Mouse (Mus musculus): ENCODE measurements around the gene Pde4c. TPM values are rescaled to one million over a fixed set of nuclear protein-coding genes. Genes with fewer than 3 reads are reported as not detected.
A peak's percentile ranks its signal among the peaks of the same experiment; 100 is the strongest.

The Pde4c gene
- total RNA-seq (2018; cell fraction: chromatin; rRNA removed) = not detected
- under 1 TPM in 1 of 26 experiments, not detected in 25; 0.04 TPM for total RNA-seq (2018; cell fraction: cytosol; rRNA removed)
- under 1 TPM in 1 of 26 experiments, not detected in 25; 0.51 TPM for total RNA-seq (2018; cell fraction: nucleus; rRNA removed)
- polyA plus RNA-seq (2018) = not detected in 3 replicates

DNA sequence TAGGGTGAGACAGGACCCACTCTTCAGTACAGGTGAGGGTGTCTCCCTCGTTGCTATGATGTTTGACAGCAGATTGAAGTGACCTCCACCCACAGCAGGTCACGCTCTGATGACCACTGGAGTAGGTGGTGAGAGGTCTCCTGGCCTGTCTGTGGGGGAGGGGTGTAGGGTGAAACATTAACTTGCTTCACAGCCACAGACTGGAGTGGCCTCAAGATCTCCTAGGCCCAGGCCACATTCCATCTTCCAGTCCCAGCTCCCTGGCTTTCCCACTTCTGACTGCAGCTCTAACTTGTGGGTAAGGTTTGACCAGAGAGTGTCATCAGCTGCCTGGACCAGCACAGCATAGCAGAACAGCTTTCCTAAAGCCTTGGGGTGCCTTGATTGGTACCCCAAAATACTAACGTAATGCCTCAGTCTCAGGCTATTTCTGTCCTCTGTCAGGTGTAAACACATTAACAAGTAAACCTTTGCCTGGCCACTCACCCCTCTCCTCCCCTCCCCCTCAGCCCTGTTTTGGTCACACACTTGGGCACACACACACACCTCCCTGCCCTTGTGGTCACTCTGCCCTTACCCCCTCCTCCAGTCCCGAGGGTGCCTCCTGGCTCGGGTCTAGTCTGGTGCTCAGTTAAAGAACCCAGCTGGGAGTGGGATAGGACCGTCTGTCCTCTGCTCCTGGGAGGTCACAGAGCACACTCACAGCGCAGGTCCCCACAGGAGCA, at the start of gene Pde4c:
Gene Pde4c (plus strand): TSS at position 235 of the 725 bp plus-strand sequence.
- WGBS (ENCODE audit: missing documents) = 92% methylated on average over 6 of the region's 7 CpGs
- H3K79me2 ChIP-seq (ENCODE audit: inconsistent target) = no peaks in the 10 kb centered on the region
- H3K36me3 ChIP-seq (ENCODE audit: inconsistent target) = no peaks in the 10 kb centered on the region
- no peak within 1 kb of the TSS for H3K27ac ChIP-seq
- no peak within 1 kb of the TSS for H3K4me3 ChIP-seq (ENCODE audit: inconsistent target)

DNA sequence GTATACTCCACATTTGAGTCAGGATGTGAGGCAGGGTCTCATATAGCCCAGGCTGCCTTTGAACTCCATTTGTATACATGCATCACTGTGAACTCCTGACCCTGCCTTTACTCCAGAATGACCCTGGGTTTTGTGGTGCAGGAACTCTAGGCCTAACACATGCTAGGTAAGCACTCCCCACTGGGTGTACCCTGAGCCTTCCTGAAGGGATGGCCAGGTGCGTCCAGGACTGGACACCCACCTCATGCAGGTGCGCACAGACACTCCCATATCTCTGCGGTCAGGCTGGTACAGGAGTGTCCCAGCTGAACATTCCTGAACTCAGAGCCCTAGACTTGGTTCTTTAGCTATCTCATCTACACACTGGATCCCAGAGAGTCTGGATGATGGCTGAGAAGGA, 49.4 kb upstream of the Pde4c start:
- peak overlapping the region; percentile 45 for H3K4me3 ChIP-seq (ENCODE audit: inconsistent target)
- WGBS (ENCODE audit: missing documents) = 83% methylated on average over 3 of the region's 3 CpGs
- peaks cover 27% of the 10 kb centered on the region for H3K79me2 ChIP-seq (ENCODE audit: inconsistent target)
- no peaks in the 10 kb centered on the region for H3K36me3 ChIP-seq (ENCODE audit: inconsistent target)
- peak overlapping the region; percentile 85 for H3K27ac ChIP-seq

DNA sequence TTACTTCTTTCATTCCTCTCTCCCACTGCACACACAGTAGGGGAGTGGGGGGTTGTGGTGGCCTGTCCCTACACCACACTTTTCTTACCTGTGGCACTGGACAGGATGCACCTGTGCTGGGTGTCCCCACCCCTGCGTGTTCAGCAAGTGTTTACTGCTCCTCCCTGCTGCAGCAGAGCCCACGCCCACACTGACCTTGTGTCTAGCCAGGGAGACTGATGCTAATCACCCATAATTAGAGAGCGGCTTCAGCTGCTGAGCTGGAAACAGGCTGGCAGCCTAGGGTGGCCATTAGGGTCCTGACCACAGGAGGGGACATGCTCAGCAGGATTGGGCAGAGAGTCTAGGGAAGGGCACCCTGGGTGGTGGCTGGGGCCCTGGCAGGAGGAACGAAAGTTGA, 48.8 kb upstream of the Pde4c start:
- WGBS (ENCODE audit: missing documents) = 59% methylated on average over 4 of the region's 4 CpGs

DNA sequence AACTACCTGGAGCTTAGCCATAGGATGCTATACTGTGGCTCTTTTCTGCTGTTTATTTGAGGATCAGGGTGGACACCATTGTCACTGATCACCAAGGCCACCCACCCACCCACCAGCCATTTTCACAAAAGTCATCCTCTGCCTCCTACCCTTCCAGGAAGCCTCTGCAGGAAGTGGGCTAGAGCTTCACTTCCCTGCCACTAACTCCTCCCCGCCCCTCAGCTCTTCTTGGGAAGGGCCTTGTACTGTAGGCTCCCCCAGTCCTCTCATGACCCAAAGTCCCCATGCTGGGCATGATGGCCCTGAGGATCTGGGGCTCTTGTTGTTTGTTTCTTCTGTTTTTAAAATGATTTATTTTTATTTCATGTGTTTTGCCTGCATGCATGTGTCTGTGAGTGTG, 48.2 kb upstream of the Pde4c start:
- Histone ChIP-seq H3K36me3 (ENCODE audit: inconsistent target) (no peaks in the 10 kb centered on the region), H3K27ac (peak overlapping the region; percentile 85), H3K4me3 (ENCODE audit: inconsistent target) (no peak overlapping the region), H3K79me2 (ENCODE audit: inconsistent target) (peaks cover 27% of the 10 kb centered on the region)
- 43% methylated on average over 1 of the region's 1 CpGs for WGBS (ENCODE audit: missing documents)

More for the DNA sequence above, 48.8 kb upstream of the Pde4c start:
- Histone ChIP-seq H3K36me3 (ENCODE audit: inconsistent target) (no peaks in the 10 kb centered on the region), H3K4me3 (ENCODE audit: inconsistent target) (no peak overlapping the region), H3K79me2 (ENCODE audit: inconsistent target) (peaks cover 27% of the 10 kb centered on the region), H3K27ac (peak overlapping the region; percentile 85)

DNA sequence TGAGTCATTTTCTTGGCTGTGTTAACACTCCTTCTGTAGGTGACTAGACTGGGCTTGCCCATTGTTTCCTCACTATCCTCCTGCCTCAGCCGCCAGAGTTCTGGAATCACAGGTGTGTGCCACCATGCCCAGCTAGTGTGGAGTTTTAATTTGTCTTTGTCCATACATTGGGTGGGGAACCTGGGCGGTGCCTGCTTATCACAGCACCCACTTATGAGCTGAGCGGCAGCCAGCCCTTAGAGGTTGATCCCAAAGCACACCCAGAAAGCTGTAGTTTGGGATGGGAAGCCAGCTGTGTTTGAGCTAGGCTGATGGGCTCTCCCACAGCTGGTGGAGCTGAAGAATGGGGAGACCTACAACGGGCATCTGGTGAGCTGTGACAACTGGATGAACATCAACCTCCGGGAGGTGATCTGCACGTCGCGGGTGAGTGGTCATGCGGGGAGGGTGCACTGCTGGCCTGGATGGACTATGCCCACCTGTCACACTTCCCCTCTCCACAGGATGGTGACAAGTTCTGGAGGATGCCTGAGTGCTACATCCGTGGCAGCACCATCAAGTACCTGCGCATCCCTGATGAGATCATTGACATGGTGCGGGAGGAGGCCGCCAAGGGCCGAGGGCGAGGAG, 46.0 kb upstream of the Pde4c start:
- H3K27ac ChIP-seq = no peak overlapping the region
- peaks cover 27% of the 10 kb centered on the region for H3K79me2 ChIP-seq (ENCODE audit: inconsistent target)
- H3K4me3 ChIP-seq (ENCODE audit: inconsistent target) = no peak overlapping the region
- no peaks in the 10 kb centered on the region for H3K36me3 ChIP-seq (ENCODE audit: inconsistent target)
- 96% methylated on average over 15 of the region's 15 CpGs for WGBS (ENCODE audit: missing documents)

DNA sequence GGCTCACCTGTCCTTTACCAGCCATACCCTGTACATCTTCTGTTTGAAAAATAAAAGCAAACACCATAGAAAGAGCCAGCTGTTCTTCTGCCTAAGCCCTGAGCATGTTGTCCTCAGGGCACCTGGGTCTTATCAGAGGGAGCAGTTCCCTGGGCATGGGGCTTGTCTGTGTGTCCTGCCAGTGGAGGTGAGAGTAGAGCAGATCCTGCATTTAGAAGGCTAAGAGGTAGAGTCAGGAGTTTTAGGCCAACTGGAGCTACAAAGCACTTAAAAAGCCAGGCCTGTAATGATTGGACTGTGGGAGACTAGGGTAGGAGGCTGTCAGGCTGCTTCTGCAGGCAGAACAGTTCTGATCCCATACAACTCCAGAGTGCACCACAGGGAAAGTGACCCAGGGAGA, 44.8 kb upstream of the Pde4c start:
- Histone ChIP-seq H3K4me3 (ENCODE audit: inconsistent target) (no peak overlapping the region), H3K36me3 (ENCODE audit: inconsistent target) (no peaks in the 10 kb centered on the region), H3K79me2 (ENCODE audit: inconsistent target) (peaks cover 27% of the 10 kb centered on the region), H3K27ac (no peak overlapping the region)

DNA sequence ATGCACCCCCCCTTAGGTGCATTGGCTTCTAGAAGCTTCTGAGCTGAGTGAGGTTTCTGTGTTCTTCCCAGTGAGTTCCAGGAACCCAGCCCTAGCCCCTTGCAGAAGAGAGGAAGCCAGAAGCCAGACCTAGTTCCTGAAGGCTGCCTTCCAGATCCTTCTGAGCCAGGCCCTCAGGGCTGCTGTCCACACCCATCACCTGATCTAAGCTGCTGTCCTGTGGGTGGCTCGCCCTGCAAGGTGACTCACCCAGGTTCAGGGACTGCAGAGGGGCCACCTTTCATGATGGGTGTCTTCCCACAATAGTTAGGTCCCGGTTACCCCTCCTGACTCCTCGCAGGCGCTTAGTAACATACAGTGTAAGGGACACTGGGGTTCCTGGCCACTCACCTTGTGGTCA, 44.1 kb upstream of the Pde4c start:
- no peaks in the 10 kb centered on the region for H3K36me3 ChIP-seq (ENCODE audit: inconsistent target)
- peaks cover 22% of the 10 kb centered on the region for H3K79me2 ChIP-seq (ENCODE audit: inconsistent target)
- WGBS (ENCODE audit: missing documents) = 90% methylated on average over 4 of the region's 4 CpGs
- no peak overlapping the region for H3K27ac ChIP-seq
- no peak overlapping the region for H3K4me3 ChIP-seq (ENCODE audit: inconsistent target)

DNA sequence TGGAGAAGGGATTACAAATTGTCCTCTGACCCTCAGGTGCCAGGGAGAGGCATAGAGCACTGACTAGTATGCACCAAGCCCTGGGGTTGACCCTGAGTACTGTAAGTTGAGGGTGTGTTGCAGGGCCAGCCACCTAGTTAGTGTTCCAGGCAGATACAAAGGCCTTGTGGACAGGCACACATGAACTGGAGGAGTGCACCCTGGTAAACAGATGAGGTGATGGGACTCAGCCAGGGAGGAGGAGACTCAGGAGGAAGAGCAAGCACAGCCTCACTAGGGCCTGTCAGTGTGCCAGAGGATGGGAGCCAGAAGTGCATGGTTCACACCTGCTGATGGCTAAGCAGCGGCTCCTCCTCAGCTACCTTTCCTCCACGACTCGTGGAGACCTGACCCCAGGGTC, 43.5 kb upstream of the Pde4c start:
- H3K27ac ChIP-seq = no peak overlapping the region
- H3K36me3 ChIP-seq (ENCODE audit: inconsistent target) = no peaks in the 10 kb centered on the region
- no peak overlapping the region for H3K4me3 ChIP-seq (ENCODE audit: inconsistent target)
- H3K79me2 ChIP-seq (ENCODE audit: inconsistent target) = peaks cover 16% of the 10 kb centered on the region
- WGBS (ENCODE audit: missing documents) = 88% methylated on average over 3 of the region's 3 CpGs

DNA sequence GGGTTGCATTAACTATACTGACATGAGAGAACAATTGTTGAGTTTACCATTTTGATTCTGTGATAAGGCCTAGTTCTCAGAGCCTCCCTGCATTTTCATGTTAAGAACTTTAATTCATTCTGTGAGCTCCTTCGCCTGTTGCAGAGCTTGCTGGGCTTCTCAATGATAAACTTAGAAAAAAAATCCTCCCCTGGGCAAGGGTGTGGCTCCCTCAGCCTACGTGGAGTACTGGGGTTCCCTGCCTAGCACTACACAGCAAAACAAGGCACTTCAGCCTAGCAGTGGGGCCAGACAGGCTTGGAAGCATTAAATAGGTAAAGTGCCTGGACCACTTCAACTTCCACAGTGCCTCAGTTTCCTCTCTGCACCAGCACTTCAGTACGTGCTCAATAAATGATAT, 42.1 kb upstream of the Pde4c start:
- H3K4me3 ChIP-seq (ENCODE audit: inconsistent target) = no peak overlapping the region
- WGBS (ENCODE audit: missing documents) = 91% methylated on average over 3 of the region's 3 CpGs
- H3K27ac ChIP-seq = no peak overlapping the region
- no peaks in the 10 kb centered on the region for H3K36me3 ChIP-seq (ENCODE audit: inconsistent target)
- H3K79me2 ChIP-seq (ENCODE audit: inconsistent target) = peaks cover 2% of the 10 kb centered on the region; the same call in 1 of the 2 replicates

DNA sequence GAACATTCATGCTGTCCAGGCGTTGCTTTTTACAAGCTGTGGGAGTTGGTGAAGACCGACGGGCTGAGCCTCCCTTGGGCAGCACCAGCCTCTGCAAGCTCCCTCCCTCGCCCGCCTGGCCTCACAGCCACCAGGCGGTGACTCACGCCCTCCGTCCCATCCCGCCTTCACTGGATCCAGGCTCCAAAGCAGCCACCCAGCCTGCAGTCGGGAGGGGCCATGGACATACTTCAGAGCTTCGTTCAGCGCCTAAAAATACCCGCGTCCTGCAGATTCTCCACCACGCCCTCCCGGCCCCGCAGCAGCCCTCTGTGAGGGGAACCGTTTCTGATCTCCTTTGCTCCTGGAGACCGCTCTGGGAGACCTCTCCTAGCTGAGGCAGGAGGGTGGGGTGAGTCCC, 41.3 kb upstream of the Pde4c start:
- Histone ChIP-seq H3K4me3 (ENCODE audit: inconsistent target) (no peak overlapping the region), H3K27ac (no peak overlapping the region)

DNA sequence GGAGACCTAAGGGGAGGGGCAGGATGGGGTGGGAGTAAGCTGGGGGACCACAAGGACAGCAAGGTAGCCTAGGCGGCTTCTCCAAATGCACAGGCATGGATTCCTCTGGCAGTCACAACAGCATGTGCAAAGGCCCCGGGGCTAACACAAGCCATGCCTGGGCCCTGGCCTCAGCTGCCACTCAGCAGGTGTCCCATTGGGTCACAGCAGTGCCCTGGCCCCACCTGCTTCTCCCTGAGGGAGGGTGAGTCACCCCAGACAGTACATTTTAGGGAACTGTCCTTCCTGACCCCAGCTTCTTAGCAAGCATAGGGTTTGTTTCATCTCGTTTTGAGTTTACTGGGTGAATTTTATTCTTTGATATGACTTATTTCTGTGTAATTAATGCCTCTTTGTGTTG, 40.8 kb upstream of the Pde4c start:
- 50% methylated on average over 3 of the region's 3 CpGs for WGBS (ENCODE audit: missing documents)
- Histone ChIP-seq H3K79me2 (ENCODE audit: inconsistent target) (no peaks in the 10 kb centered on the region), H3K4me3 (ENCODE audit: inconsistent target) (no peak overlapping the region), H3K36me3 (ENCODE audit: inconsistent target) (no peaks in the 10 kb centered on the region), H3K27ac (no peak overlapping the region)

More for the DNA sequence above, 41.3 kb upstream of the Pde4c start:
- WGBS (ENCODE audit: missing documents) = 84% methylated on average over 15 of the region's 19 CpGs
- H3K36me3 ChIP-seq (ENCODE audit: inconsistent target) = no peaks in the 10 kb centered on the region
- H3K79me2 ChIP-seq (ENCODE audit: inconsistent target) = no peaks in the 10 kb centered on the region

DNA sequence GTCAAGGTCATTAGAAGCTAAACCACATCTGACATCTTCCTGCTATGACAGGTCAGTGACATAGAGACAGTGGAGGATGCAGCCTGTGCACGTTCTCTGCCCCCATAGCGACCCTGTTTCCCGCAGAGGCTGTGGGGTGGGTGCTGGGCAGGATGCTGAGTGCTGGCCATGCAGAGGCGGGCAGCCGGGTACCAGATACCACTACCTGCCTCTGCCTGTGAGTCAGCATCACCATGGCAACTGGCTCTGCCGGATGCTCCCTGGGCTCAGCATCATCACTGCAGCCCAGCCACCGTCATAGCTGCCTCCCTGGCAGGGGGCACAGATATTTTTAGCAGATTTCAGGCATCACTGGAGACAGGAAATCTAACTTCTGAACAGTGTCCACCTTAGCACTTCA, 39.2 kb upstream of the Pde4c start:
- no peaks in the 10 kb centered on the region for H3K36me3 ChIP-seq (ENCODE audit: inconsistent target)
- no peak overlapping the region for H3K27ac ChIP-seq
- H3K4me3 ChIP-seq (ENCODE audit: inconsistent target) = no peak overlapping the region
- H3K79me2 ChIP-seq (ENCODE audit: inconsistent target) = no peaks in the 10 kb centered on the region
- WGBS (ENCODE audit: missing documents) = 90% methylated on average over 7 of the region's 7 CpGs

DNA sequence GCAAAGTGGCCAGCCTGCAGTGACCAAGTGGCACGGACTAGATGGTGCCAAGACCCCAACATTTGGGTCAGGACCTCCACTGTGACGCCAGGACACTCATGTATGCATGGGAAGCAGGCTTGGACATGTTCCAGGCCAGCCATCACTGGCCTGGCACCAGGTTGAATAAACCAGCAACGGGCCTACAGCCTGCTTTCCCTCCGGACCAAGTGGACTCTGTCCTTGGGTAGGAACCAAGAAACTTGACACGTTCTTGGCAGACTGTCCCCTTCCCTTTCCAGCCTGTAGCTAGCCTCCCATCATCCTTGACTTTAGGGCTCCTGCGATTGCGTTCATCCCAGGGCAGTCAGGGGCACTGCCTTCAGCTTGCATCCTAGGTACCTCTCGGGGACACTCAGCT, 35.9 kb upstream of the Pde4c start:
- no peaks in the 10 kb centered on the region for H3K36me3 ChIP-seq (ENCODE audit: inconsistent target)
- no peak overlapping the region for H3K4me3 ChIP-seq (ENCODE audit: inconsistent target)
- WGBS (ENCODE audit: missing documents) = 90% methylated on average over 8 of the region's 8 CpGs
- H3K27ac ChIP-seq = no peak overlapping the region
- no peaks in the 10 kb centered on the region for H3K79me2 ChIP-seq (ENCODE audit: inconsistent target)

DNA sequence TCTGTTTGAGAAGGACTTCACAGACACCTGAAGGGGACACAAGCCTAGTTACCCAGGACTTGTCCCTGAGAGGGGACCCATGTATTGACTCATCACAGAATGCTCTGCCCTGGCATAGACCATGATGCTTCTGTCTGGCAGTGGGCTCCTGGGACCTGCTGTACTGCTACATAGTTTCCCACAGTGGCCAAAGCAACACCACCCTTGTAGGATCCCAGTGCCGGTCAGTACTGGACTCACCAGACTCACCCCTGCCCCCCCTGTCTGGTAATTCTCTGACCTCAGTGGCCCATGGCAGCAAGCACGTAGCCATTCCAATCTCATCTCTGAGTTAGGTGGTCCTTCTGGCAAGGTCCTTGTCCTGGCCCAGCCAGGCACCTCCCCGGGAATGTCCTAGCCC, 35.4 kb upstream of the Pde4c start:
- H3K27ac ChIP-seq = no peak overlapping the region
- WGBS (ENCODE audit: missing documents) = 97% methylated on average over 2 of the region's 3 CpGs
- no peak overlapping the region for H3K4me3 ChIP-seq (ENCODE audit: inconsistent target)
- no peaks in the 10 kb centered on the region for H3K79me2 ChIP-seq (ENCODE audit: inconsistent target)
- no peaks in the 10 kb centered on the region for H3K36me3 ChIP-seq (ENCODE audit: inconsistent target)

DNA sequence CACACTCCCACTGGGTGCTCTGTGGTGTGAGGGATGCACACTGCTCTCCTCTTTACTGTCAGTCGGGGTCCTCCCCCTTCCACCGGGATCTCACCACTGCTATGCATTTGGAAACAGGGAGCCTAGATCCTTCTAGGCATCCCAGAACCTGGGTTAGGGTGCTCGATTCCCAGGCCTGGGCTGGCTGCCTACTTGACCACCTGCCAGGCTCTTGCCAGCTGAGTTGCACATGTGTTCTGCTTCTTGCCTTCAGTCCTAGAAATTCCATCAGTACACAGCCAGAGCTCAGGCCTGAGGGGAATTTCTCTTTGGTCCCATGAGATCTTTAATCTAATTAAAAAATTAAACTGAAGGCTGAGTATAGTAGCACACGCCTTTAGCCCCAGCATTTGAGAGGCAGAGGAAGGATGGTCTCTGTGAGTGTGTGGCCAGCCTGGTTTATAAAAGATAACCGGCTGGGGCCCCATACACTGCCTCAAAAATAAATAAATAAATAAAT, 33.6 kb upstream of the Pde4c start:
- H3K27ac ChIP-seq = no peak overlapping the region
- H3K79me2 ChIP-seq (ENCODE audit: inconsistent target) = no peaks in the 10 kb centered on the region
- no peak overlapping the region for H3K4me3 ChIP-seq (ENCODE audit: inconsistent target)
- 88% methylated on average over 5 of the region's 5 CpGs for WGBS (ENCODE audit: missing documents)
- H3K36me3 ChIP-seq (ENCODE audit: inconsistent target) = no peaks in the 10 kb centered on the region

Measured in macrophage (primary cell).